Mouse (Mus musculus): ENCODE results near the gene Gtse1. TPM values are rescaled to one million over a fixed set of nuclear protein-coding genes. Genes with fewer than 3 reads are reported as not detected.
A peak's percentile ranks its signal among the peaks of the same experiment; 100 is the strongest.

Gtse1 gene
- polyA plus RNA-seq, 2 experiments = 16.7 to 27.2 TPM

DNA sequence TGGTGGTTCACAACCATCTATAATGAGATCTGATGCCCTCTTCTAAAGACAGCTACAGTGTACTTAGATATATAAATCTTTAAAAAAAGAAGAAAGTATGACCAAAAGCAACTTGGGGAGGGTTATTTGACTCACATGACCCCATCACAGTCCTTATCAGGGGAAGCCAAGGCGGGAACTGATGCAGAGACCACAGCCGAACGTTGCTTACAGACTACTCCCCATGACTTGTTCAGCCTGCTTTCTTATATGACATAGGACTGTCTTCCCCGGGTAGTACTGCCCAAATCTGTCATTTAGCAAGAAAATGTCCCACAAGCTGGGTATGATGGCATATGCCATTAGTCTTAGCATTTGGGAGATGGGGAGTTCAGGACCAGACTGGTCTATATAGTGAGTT, 29.7 kb downstream of the Gtse1 start:
- Histone ChIP-seq H3K27me3 (ENCODE audit: control insufficient read depth, insufficient read depth, low read length) (no peaks in the 10 kb centered on the region), H3K36me3 (ENCODE audit: control insufficient read depth, insufficient read depth, low read length) (peaks cover 82% of the 10 kb centered on the region), H3K9ac (ENCODE audit: low read depth, low read length, severe bottlenecking) (no peak overlapping the region), H3K4me1 (ENCODE audit: control insufficient read depth, insufficient read depth, low read length) (no peaks in the 10 kb centered on the region), H3K4me3 (replicated peaks; ENCODE audit: low read length) (no peak overlapping the region), H3K4me2 (replicated peaks; ENCODE audit: low read depth, low read length, severe bottlenecking) (no peak overlapping the region), H3K27ac (replicated peaks; ENCODE audit: low read depth, low read length) (no peak overlapping the region), H3K9me3 (ENCODE audit: control insufficient read depth, low read length) (no peaks in the 10 kb centered on the region)
- no peak for ATAC-seq (ENCODE audit: low FRiP score, low read depth)
- 83% methylated on average over 4 of the region's 4 CpGs for WGBS
- DNase-seq (ENCODE audit: low spot score) = no peak
- no peak for TF ChIP-seq POLR2A (IDR thresholded peaks at IDR 0.05; ENCODE audit: borderline replicate concordance, extremely low read depth, insufficient read depth, insufficient read length)

DNA sequence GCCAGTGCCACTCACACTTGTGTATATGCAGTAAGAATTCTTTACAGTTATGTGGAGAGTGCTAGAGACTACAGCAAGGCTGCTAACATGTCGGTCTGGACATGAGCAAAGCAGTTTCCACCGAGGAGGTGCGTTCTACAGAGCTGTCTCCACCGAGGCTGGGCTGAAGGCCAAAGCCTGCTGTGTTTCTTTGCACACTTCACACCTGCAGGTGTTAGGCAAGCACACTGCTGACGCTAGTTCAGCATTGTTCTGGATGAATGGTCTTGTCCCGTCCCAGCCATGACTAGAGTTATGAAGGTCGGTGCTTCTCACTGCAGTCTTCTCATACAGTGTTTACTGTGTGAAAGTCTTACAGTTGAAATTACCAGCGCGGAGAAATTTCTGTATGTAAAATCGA, 32.4 kb downstream of the Gtse1 start:
- Histone ChIP-seq H3K27me3 (ENCODE audit: control insufficient read depth, insufficient read depth, low read length) (no peaks in the 10 kb centered on the region), H3K9me3 (ENCODE audit: control insufficient read depth, low read length) (no peaks in the 10 kb centered on the region), H3K4me2 (replicated peaks; ENCODE audit: low read depth, low read length, severe bottlenecking) (no peak overlapping the region), H3K4me1 (ENCODE audit: control insufficient read depth, insufficient read depth, low read length) (no peaks in the 10 kb centered on the region), H3K9ac (ENCODE audit: low read depth, low read length, severe bottlenecking) (no peak overlapping the region), H3K36me3 (ENCODE audit: control insufficient read depth, insufficient read depth, low read length) (peaks cover 82% of the 10 kb centered on the region), H3K4me3 (replicated peaks; ENCODE audit: low read length) (no peak overlapping the region), H3K27ac (replicated peaks; ENCODE audit: low read depth, low read length) (no peak overlapping the region)
- ATAC-seq (ENCODE audit: low FRiP score, low read depth) (no peak; the same call in 1 of the 2 replicates), DNase-seq (ENCODE audit: low spot score) (no peak)
- WGBS = 84% methylated on average over 10 of the region's 10 CpGs
- no peak for TF ChIP-seq POLR2A (IDR thresholded peaks at IDR 0.05; ENCODE audit: borderline replicate concordance, extremely low read depth, insufficient read depth, insufficient read length)

DNA sequence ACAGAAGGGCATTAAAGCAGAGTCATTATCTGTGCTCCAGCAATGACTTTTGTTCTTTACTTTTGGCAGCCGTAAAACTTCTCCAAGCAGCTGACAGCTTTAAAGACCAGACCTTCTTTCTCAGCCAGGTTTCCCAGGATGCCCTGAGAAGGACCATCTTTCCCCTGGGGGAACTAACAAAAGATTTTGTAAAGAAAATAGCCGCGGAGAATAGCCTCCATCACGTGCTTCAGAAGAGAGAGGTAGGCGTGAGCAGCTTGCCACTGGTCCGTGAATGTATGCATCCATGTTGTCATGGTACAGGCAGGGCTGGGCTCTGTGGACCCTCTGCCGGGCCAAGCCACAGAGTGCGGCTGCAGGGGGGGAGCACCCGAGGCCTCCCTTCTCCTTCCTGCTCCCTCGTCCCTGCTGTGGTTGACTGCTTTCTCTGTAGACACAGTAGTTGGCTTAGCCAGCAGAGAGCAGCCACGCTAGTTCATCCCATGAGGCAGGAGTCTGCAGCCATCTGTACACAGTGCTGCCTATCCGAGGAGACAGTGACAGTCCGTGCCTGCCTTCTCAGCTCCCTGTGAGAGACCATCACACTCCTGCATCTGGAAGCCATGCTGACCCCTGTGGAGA, 33.1 kb downstream of the Gtse1 start:
- ATAC-seq (ENCODE audit: low FRiP score, low read depth) = no peak
- H3K4me1 ChIP-seq (ENCODE audit: control insufficient read depth, insufficient read depth, low read length) = no peaks in the 10 kb centered on the region

DNA sequence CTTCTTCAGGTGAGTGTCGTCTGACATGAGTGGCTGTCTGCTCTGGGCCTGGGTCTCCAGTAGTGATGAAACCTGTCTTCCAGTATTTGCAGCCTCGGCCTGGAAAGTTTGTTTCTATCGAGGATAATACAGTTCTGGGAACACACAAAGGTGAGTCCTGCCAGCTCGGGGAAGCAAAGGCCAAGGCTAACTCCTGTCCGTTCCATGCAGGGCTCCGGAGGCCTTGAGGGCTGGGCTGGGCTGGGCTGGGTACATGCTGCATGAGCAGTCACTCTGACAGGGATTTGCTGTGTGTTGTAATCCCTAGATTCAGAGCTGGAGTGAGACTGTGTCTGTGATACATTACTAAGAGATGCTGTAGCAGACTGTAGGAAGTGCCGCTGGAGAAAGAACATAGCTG, 34.3 kb downstream of the Gtse1 start:
- no peak for ATAC-seq (ENCODE audit: low FRiP score, low read depth)
- no peak overlapping the region for H3K9ac ChIP-seq (ENCODE audit: low read depth, low read length, severe bottlenecking)
- 89% methylated on average over 7 of the region's 7 CpGs for WGBS
- no peak for DNase-seq (ENCODE audit: low spot score)
- peaks cover 88% of the 10 kb centered on the region for H3K36me3 ChIP-seq (ENCODE audit: control insufficient read depth, insufficient read depth, low read length)
- TF ChIP-seq POLR2A (IDR thresholded peaks at IDR 0.05; ENCODE audit: borderline replicate concordance, extremely low read depth, insufficient read depth, insufficient read length) = no peak
- no peak overlapping the region for H3K4me3 ChIP-seq (replicated peaks; ENCODE audit: low read length)
- H3K27me3 ChIP-seq (ENCODE audit: control insufficient read depth, insufficient read depth, low read length) = no peaks in the 10 kb centered on the region
- H3K9me3 ChIP-seq (ENCODE audit: control insufficient read depth, low read length) = no peaks in the 10 kb centered on the region
- no peak overlapping the region for H3K27ac ChIP-seq (replicated peaks; ENCODE audit: low read depth, low read length)
- H3K4me2 ChIP-seq (replicated peaks; ENCODE audit: low read depth, low read length, severe bottlenecking) = no peak overlapping the region
- H3K4me1 ChIP-seq (ENCODE audit: control insufficient read depth, insufficient read depth, low read length) = no peaks in the 10 kb centered on the region

More for the DNA sequence above, 33.1 kb downstream of the Gtse1 start:
- peaks cover 87% of the 10 kb centered on the region for H3K36me3 ChIP-seq (ENCODE audit: control insufficient read depth, insufficient read depth, low read length)
- TF ChIP-seq POLR2A (IDR thresholded peaks at IDR 0.05; ENCODE audit: borderline replicate concordance, extremely low read depth, insufficient read depth, insufficient read length) = no peak
- no peak for DNase-seq (ENCODE audit: low spot score)
- no peak overlapping the region for H3K4me3 ChIP-seq (replicated peaks; ENCODE audit: low read length)
- H3K9ac ChIP-seq (ENCODE audit: low read depth, low read length, severe bottlenecking) = no peak overlapping the region
- no peaks in the 10 kb centered on the region for H3K27me3 ChIP-seq (ENCODE audit: control insufficient read depth, insufficient read depth, low read length)
- H3K27ac ChIP-seq (replicated peaks; ENCODE audit: low read depth, low read length) = no peak overlapping the region
- no peak overlapping the region for H3K4me2 ChIP-seq (replicated peaks; ENCODE audit: low read depth, low read length, severe bottlenecking)
- no peaks in the 10 kb centered on the region for H3K9me3 ChIP-seq (ENCODE audit: control insufficient read depth, low read length)
- WGBS = 85% methylated on average over 13 of the region's 13 CpGs

DNA sequence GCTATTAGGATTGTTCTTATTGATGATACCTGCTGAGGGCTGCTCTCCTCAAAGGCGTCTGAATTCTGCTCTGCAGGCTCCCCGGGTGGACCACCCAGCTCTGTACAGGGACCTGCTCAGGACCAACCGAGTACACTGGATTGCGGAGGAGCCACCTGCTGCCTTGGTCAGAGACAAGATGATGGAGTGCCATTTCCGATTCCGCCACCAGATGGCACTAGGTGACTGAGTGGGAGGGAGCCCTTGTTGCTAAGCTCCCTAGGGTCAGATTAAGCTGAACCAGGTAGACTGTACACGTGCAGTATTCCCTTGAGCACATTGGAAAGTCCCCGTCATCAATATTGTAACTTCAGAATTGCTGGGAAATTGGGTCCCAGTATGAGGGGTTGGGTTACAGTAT, 36.7 kb downstream of the Gtse1 start:
- Histone ChIP-seq H3K36me3 (ENCODE audit: control insufficient read depth, insufficient read depth, low read length) (peaks cover 75% of the 10 kb centered on the region), H3K27me3 (ENCODE audit: control insufficient read depth, insufficient read depth, low read length) (no peaks in the 10 kb centered on the region), H3K27ac (replicated peaks; ENCODE audit: low read depth, low read length) (no peak overlapping the region), H3K4me1 (ENCODE audit: control insufficient read depth, insufficient read depth, low read length) (no peaks in the 10 kb centered on the region), H3K4me3 (replicated peaks; ENCODE audit: low read length) (no peak overlapping the region), H3K4me2 (replicated peaks; ENCODE audit: low read depth, low read length, severe bottlenecking) (no peak overlapping the region), H3K9ac (ENCODE audit: low read depth, low read length, severe bottlenecking) (no peak overlapping the region), H3K9me3 (ENCODE audit: control insufficient read depth, low read length) (no peaks in the 10 kb centered on the region)
- no peak; the same call in 1 of the 2 replicates for ATAC-seq (ENCODE audit: low FRiP score, low read depth)
- peak; percentile 69 for DNase-seq (ENCODE audit: low spot score)
- WGBS = 21% methylated on average over 8 of the region's 8 CpGs
- no peak for TF ChIP-seq POLR2A (IDR thresholded peaks at IDR 0.05; ENCODE audit: borderline replicate concordance, extremely low read depth, insufficient read depth, insufficient read length)
